Mouse (Mus musculus) heart, postnatal 0 days (tissue): Measurements from ENCODE around the gene Tpst1. TPM values are rescaled to one million over a fixed set of nuclear protein-coding genes. Genes with fewer than 3 reads are reported as not detected.
A peak's percentile ranks its signal among the peaks of the same experiment; 100 is the strongest.

Experiments
- ATAC-seq: fragments of 200-750 bp; cut with Nextera tagmentation; 2 replicates; pipeline ENCODE4 v1.8.0; 2017; ENCODE audit warnings: low read depth, moderate number of reproducible peaks, moderate library complexity; ENCODE audit not compliant: insufficient read depth
- DNase-seq: peaks from one replicate; pipeline ENCODE4 v3.0.0-alpha.2; 2016; ENCODE audit warnings: low spot score
- H3K27ac ChIP-seq: fragments of 300-500 bp; sonication (generic); 2 replicates; pipeline ENCODE4 v1.5.1; 2014; ENCODE audit warnings: low read depth, mild to moderate bottlenecking
- H3K27me3 ChIP-seq: fragments of 300-500 bp; sonication (generic); 2 replicates; pipeline ENCODE4 v1.6.1; 2014; ENCODE audit warnings: low read length, mixed read lengths; ENCODE audit not compliant: control insufficient read depth, insufficient read depth
- H3K36me3 ChIP-seq: fragments of 300-500 bp; sonication (generic); replicated peaks from 2 replicates; pipeline ENCODE4 v1.6.1; 2014; ENCODE audit warnings: low read length, mixed read lengths; ENCODE audit not compliant: control insufficient read depth, insufficient read depth
- H3K4me1 ChIP-seq: fragments of 300-500 bp; sonication (generic); 2 replicates; pipeline ENCODE4 v1.6.1; 2014; ENCODE audit warnings: antibody characterized with exemption; ENCODE audit not compliant: control insufficient read depth, insufficient read depth
- H3K4me2 ChIP-seq: fragments of 300-500 bp; sonication (generic); 2 replicates; pipeline ENCODE4 v1.6.1; 2014; ENCODE audit warnings: low read depth, mild to moderate bottlenecking, low read length, moderate library complexity
- H3K4me3 ChIP-seq: fragments of 300-500 bp; sonication (generic); 2 replicates; pipeline ENCODE4 v1.5.1; 2014; ENCODE audit warnings: low read depth, low read length
- H3K9ac ChIP-seq: fragments of 300-500 bp; sonication (generic); replicated peaks from 2 replicates; pipeline ENCODE4 v1.6.1; 2014; ENCODE audit warnings: low read depth, low read length, mixed read lengths
- H3K9me3 ChIP-seq: fragments of 300-500 bp; sonication (generic); replicated peaks from 2 replicates; pipeline ENCODE4 v1.6.1; 2016; ENCODE audit warnings: low read length; ENCODE audit not compliant: control insufficient read depth
- CTCF ChIP-seq: IDR thresholded peaks from 2 replicates; pipeline ENCODE4 v1.5.1; 2016; ENCODE audit warnings: antibody characterized with exemption, control low read depth, low read depth
- EP300 ChIP-seq: IDR thresholded peaks from 2 replicates; pipeline ENCODE4 v1.6.1; 2016; ENCODE audit warnings: antibody characterized with exemption, low read depth
- WGBS: fragments of 180-500 bp; shearing (Covaris S2); extraction: QIAGEN DNeasy Blood & Tissue Kit; methylation state at CpG from one replicate; pipeline ENCODE4 v1.1.7; 2014; 5-methylcytosine and 5-hydroxymethylcytosine counted together
- polyA plus RNA-seq: library from polyadenylated mRNA; unstranded; fragments of >200 nt; fragmentation: Nextera tagmentation; extraction: Ambion mirVana; gene quantifications from 2 replicates; pipeline ENCODE4 v1.2.1, GENCODE M21; 2015
- total RNA-seq: library from RNA; depleted of rRNA; stranded (reverse); fragments of >200 nt; gene quantifications from 2 replicates; pipeline ENCODE4 v1.2.3, GENCODE M21; 2014; ENCODE audit warnings: low replicate concordance

Tpst1 gene
- total and polyA plus RNA-seq, 2 experiments from 2014 or later = 20.7 to 23.7 TPM

- H3K9me3 ChIP-seq = no peaks in the 10 kb centered on the region
- H3K4me1 ChIP-seq = no peaks in the 10 kb centered on the region
- DNase-seq = no peak
- WGBS = 79% methylated on average over 15 of the region's 15 CpGs
- TF ChIP-seq CTCF = no peak
- TF ChIP-seq EP300 = no peak
- H3K9ac ChIP-seq = no peak overlapping the region
- H3K27ac ChIP-seq = peak overlapping the region; percentile 27; the same call in 1 of the 2 replicates
- H3K4me2 ChIP-seq = no peak overlapping the region
- peaks cover 30% of the 10 kb centered on the region for H3K27me3 ChIP-seq
- H3K4me3 ChIP-seq = no peak overlapping the region
- peaks cover 23% of the 10 kb centered on the region for H3K36me3 ChIP-seq
- no peak for ATAC-seq
Observed at GRCm38 (mm10) chr5:130048786-130049520, 24.2 kb upstream of the Tpst1 start.

- ATAC-seq (no peak), DNase-seq (no peak)
- no peak for TF ChIP-seq EP300
- no peak for TF ChIP-seq CTCF
- Histone ChIP-seq H3K27me3 (peaks cover 29% of the 10 kb centered on the region), H3K27ac (no peak overlapping the region), H3K4me1 (no peaks in the 10 kb centered on the region), H3K9ac (no peak overlapping the region), H3K4me2 (no peak overlapping the region), H3K9me3 (no peaks in the 10 kb centered on the region), H3K36me3 (peaks cover 22% of the 10 kb centered on the region; the same call in 1 of the 2 replicates), H3K4me3 (no peak overlapping the region)
- WGBS = 62% methylated on average over 6 of the region's 6 CpGs
Observed at GRCm38 (mm10) chr5:130050416-130050815, 22.7 kb upstream of the Tpst1 start.

GRCm38 (mm10) chr5:130051073-130051860 is 21.9 kb upstream of the Tpst1 start:
- no peak overlapping the region for H3K4me2 ChIP-seq
- H3K36me3 ChIP-seq = peaks cover 22% of the 10 kb centered on the region; the same call in 1 of the 2 replicates
- no peaks in the 10 kb centered on the region for H3K4me1 ChIP-seq
- no peak overlapping the region for H3K9ac ChIP-seq
- ATAC-seq (no peak), DNase-seq (no peak)
- no peaks in the 10 kb centered on the region for H3K9me3 ChIP-seq
- peaks cover 27% of the 10 kb centered on the region for H3K27me3 ChIP-seq
- H3K4me3 ChIP-seq = no peak overlapping the region
- WGBS = 91% methylated on average over 15 of the region's 15 CpGs
- H3K27ac ChIP-seq = no peak overlapping the region
- TF ChIP-seq EP300 (no peak), CTCF (no peak)

- Histone ChIP-seq H3K4me2 (no peak overlapping the region), H3K9me3 (no peaks in the 10 kb centered on the region), H3K9ac (no peak overlapping the region), H3K36me3 (peaks cover 21% of the 10 kb centered on the region; the same call in 1 of the 2 replicates), H3K27me3 (peaks cover 27% of the 10 kb centered on the region), H3K4me3 (no peak overlapping the region), H3K4me1 (no peaks in the 10 kb centered on the region), H3K27ac (no peak overlapping the region)
- TF ChIP-seq CTCF (no peak), EP300 (no peak)
- 73% methylated on average over 5 of the region's 5 CpGs for WGBS
- ATAC-seq = no peak
- no peak for DNase-seq
Observed at GRCm38 (mm10) chr5:130052510-130052909, 20.6 kb upstream of the Tpst1 start.

GRCm38 (mm10) chr5:130052955-130053354 is 20.2 kb upstream of the Tpst1 start:
- Histone ChIP-seq H3K27ac (no peak overlapping the region), H3K36me3 (0 out of 2 replicates have a peak, but pooled peaks cover 18% of the 10 kb centered on the region), H3K4me1 (no peaks in the 10 kb centered on the region), H3K9ac (no peak overlapping the region), H3K9me3 (no peaks in the 10 kb centered on the region), H3K4me3 (no peak overlapping the region), H3K27me3 (peaks cover 27% of the 10 kb centered on the region), H3K4me2 (no peak overlapping the region)
- DNase-seq (no peak), ATAC-seq (no peak)
- WGBS = 83% methylated on average over 6 of the region's 6 CpGs
- TF ChIP-seq CTCF = no peak
- TF ChIP-seq EP300 = no peak
